16 mouse cellular contexts compared by ENCODE assay signal in genomic region chr3:84408756-84409473, GRCm38 (mm10).
A peak's percentile ranks its signal among the peaks of the same experiment; 100 is the strongest.
DNase-seq lines count a peak whose midpoint lies in the region; ATAC-seq lines count a peak whose summit lies in the region.
"Had no signal": no experiment of that assay in that cellular context is flagged by ENCODE, and none has a peak within 500 bp of the region (broad histone marks: within the 10 kb centered on the region; RNA-seq: fewer than 3 reads in every experiment).

No protein-coding gene starts in this region.

- no peak overlapping the region for H3K9ac ChIP-seq in heart, embryonic 12.5 days
- no peak overlapping the region for H3K9ac ChIP-seq in kidney, embryonic 16.5 days (replicated peaks; ENCODE audit: low read length)
- H3K9ac ChIP-seq in liver, embryonic 13.5 days, result peak overlapping the region; percentile 41; the same call in 1 of the 2 replicates
- H3K9ac ChIP-seq: heart, embryonic 15.5 days; hindbrain, embryonic 15.5 days; midbrain, embryonic 13.5 days had no signal

- no peak overlapping the region for H3K4me3 ChIP-seq in heart, embryonic 12.5 days
- no peak overlapping the region for H3K4me3 ChIP-seq in embryonic facial prominence, embryonic 10.5 days
- no peak overlapping the region for H3K4me3 ChIP-seq in kidney, embryonic 16.5 days (ENCODE audit: low read length)
- no peak overlapping the region for H3K4me3 ChIP-seq in liver, embryonic 13.5 days (replicated peaks)
- H3K4me3 ChIP-seq: heart, embryonic 15.5 days; hindbrain, embryonic 15.5 days; midbrain, embryonic 13.5 days had no signal

- DNase-seq in heart, postnatal 10 days, result no peak
- DNase-seq in embryonic facial prominence, embryonic 10.5 days (ENCODE audit: low spot score), result no peak
- no peak for DNase-seq in liver, embryonic 13.5 days
- DNase-seq in adrenal gland, postnatal 14 days, result no peak
- no peak for DNase-seq in cerebellum, adult 18-20 months
- no peak for DNase-seq in ovary, adult 18-20 months (ENCODE audit: low spot score)
- DNase-seq: adrenal gland, adult 2 months; cerebellum, adult 8-10 months; gastrocnemius, postnatal 25 days; lung, postnatal 4 days; thymus, postnatal 4 days had no signal

- intact Hi-C loops in heart, postnatal 10 days (cut with DNase I), result no loop called here

- H3K9me3 ChIP-seq in heart, embryonic 12.5 days (replicated peaks), result no peaks in the 10 kb centered on the region
- H3K9me3 ChIP-seq in embryonic facial prominence, embryonic 10.5 days, result no peaks in the 10 kb centered on the region
- H3K9me3 ChIP-seq in kidney, embryonic 16.5 days (ENCODE audit: low read length), result no peaks in the 10 kb centered on the region
- no peaks in the 10 kb centered on the region for H3K9me3 ChIP-seq in liver, embryonic 13.5 days (replicated peaks)
- H3K9me3 ChIP-seq: heart, embryonic 15.5 days; hindbrain, embryonic 15.5 days; midbrain, embryonic 13.5 days had no signal

- 59% methylated on average over 13 of the region's 13 CpGs for WGBS in heart, embryonic 12.5 days
- WGBS in embryonic facial prominence, embryonic 10.5 days, result 40% methylated on average over 13 of the region's 13 CpGs
- WGBS in kidney, embryonic 16.5 days, result 42% methylated on average over 13 of the region's 13 CpGs
- WGBS in liver, embryonic 13.5 days (ENCODE audit: insufficient replicate concordance), result 61% methylated on average over 13 of the region's 13 CpGs

- peaks cover under 1% of the 10 kb centered on the region; the same call in 1 of the 2 replicates for H3K4me1 ChIP-seq in heart, embryonic 12.5 days (replicated peaks)
- peaks cover 48% of the 10 kb centered on the region for H3K4me1 ChIP-seq in embryonic facial prominence, embryonic 10.5 days
- peaks cover 9% of the 10 kb centered on the region; the same call in 1 of the 2 replicates for H3K4me1 ChIP-seq in kidney, embryonic 16.5 days (ENCODE audit: insufficient read depth, low read length)
- peaks cover 36% of the 10 kb centered on the region for H3K4me1 ChIP-seq in liver, embryonic 13.5 days (replicated peaks)

- H3K4me2 ChIP-seq in heart, embryonic 12.5 days, result no peak overlapping the region
- H3K4me2 ChIP-seq in kidney, embryonic 16.5 days (replicated peaks; ENCODE audit: low read depth, low read length), result no peak overlapping the region
- no peak overlapping the region for H3K4me2 ChIP-seq in liver, embryonic 13.5 days
- H3K4me2 ChIP-seq: heart, embryonic 15.5 days; hindbrain, embryonic 15.5 days; midbrain, embryonic 13.5 days had no signal

- H3K36me3 ChIP-seq in heart, embryonic 12.5 days, result no peaks in the 10 kb centered on the region
- H3K36me3 ChIP-seq in embryonic facial prominence, embryonic 10.5 days (replicated peaks), result no peaks in the 10 kb centered on the region
- no peaks in the 10 kb centered on the region for H3K36me3 ChIP-seq in kidney, embryonic 16.5 days (ENCODE audit: insufficient read depth, low read length)
- H3K36me3 ChIP-seq in liver, embryonic 13.5 days, result no peaks in the 10 kb centered on the region
- H3K36me3 ChIP-seq: heart, embryonic 15.5 days; hindbrain, embryonic 15.5 days; midbrain, embryonic 13.5 days had no signal

- no peak overlapping the region for H3K27ac ChIP-seq in heart, embryonic 12.5 days (ENCODE audit: poor library complexity, severe bottlenecking)
- peak overlapping the region; percentile 57 for H3K27ac ChIP-seq in embryonic facial prominence, embryonic 10.5 days (replicated peaks)
- H3K27ac ChIP-seq in kidney, embryonic 16.5 days (ENCODE audit: low read length), result no peak overlapping the region
- H3K27ac ChIP-seq in liver, embryonic 13.5 days, result peak overlapping the region; percentile 55
- H3K27ac ChIP-seq: heart, embryonic 15.5 days; hindbrain, embryonic 15.5 days; midbrain, embryonic 13.5 days had no signal

- ATAC-seq in heart, embryonic 12.5 days (ENCODE audit: insufficient number of reproducible peaks, low FRiP score), result peak; percentile 45; the same call in 1 of the 2 replicates
- peak; percentile 49; the same call in 1 of the 2 replicates for ATAC-seq in kidney, embryonic 16.5 days (ENCODE audit: low FRiP score, low TSS enrichment)
- no peak for ATAC-seq in liver, embryonic 13.5 days (ENCODE audit: low read depth)
- ATAC-seq: midbrain, embryonic 13.5 days had no signal

- H3K27me3 ChIP-seq in heart, embryonic 12.5 days (replicated peaks), result peaks cover 17% of the 10 kb centered on the region
- peaks cover 12% of the 10 kb centered on the region for H3K27me3 ChIP-seq in embryonic facial prominence, embryonic 10.5 days (replicated peaks; ENCODE audit: low read depth, poor library complexity, severe bottlenecking)
- no peaks in the 10 kb centered on the region for H3K27me3 ChIP-seq in kidney, embryonic 16.5 days (ENCODE audit: insufficient read depth, low read length)
- H3K27me3 ChIP-seq in liver, embryonic 13.5 days, result peaks cover 16% of the 10 kb centered on the region
- H3K27me3 ChIP-seq: hindbrain, embryonic 15.5 days had no signal

Comparison
In these comparisons a context has a peak if more than half of its experiments do, and no peak if none do; other contexts are left out.
1. H3K27ac ChIP-seq: peak in embryonic facial prominence, embryonic 10.5 days (single experiment) and liver, embryonic 13.5 days (single experiment); none in heart, embryonic 12.5 days (single experiment) and kidney, embryonic 16.5 days (single experiment).